Mouse (Mus musculus) mature B cell (primary cell): ENCODE data around the gene C1qtnf1.
"Not testable (repeated sequence)": the region's sequence is repeated elsewhere in the genome, so short reads cannot be mapped to it uniquely, and the experiment has no call there.

Experiments used
- in situ Hi-C: fragments of 300-500 bp; cut with MboI; formaldehyde crosslinking; loops from 2 replicates; pipeline ENCODE4 v1.14.3; 2019

The C1qtnf1 gene

DNA sequence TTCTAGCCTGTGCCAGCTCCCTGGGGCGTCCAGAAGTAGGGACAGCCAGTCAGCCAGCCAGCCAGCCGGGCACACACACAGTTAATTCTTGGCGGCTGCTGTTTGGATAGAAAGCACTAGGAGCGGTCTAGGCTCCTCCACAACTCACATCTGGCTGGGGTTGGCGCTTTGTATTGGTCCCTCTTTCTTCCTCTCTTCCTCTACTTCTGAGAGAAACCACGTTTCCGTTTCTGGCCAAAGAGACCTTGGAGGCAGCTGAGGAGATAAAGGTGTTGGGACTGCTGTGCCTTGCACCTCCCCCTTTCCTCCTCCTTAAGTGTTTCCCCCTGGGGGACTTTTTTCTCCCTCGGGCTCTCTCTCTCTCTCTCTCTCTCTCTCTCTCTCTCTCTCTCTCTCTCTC, at the start of gene C1qtnf1:
C1qtnf1 (plus strand) TSS at position 218 of the 400 bp plus-strand sequence.
- in situ Hi-C loops, result no loop called here

DNA sequence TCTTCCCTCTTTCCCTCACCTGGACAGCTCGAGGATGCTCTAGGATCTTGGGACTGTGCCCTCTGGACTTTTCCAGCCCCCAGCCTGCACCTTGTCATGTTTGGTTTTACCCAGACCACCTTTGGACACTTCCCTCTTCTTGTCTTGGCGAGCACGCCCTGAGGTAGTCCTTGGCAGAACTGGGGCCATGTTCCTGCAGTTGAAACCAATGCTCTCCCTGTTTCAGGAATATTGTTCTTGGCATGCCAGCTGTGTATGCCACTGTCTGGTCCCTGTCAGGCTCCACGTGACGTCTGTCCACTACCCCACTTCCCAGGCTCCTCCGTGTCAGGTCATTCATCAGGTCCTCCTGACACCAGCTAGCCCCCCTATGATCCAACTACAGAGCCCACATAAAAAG, 49.3 kb upstream of the C1qtnf1 start:
- in situ Hi-C loops, result no loop called here

DNA sequence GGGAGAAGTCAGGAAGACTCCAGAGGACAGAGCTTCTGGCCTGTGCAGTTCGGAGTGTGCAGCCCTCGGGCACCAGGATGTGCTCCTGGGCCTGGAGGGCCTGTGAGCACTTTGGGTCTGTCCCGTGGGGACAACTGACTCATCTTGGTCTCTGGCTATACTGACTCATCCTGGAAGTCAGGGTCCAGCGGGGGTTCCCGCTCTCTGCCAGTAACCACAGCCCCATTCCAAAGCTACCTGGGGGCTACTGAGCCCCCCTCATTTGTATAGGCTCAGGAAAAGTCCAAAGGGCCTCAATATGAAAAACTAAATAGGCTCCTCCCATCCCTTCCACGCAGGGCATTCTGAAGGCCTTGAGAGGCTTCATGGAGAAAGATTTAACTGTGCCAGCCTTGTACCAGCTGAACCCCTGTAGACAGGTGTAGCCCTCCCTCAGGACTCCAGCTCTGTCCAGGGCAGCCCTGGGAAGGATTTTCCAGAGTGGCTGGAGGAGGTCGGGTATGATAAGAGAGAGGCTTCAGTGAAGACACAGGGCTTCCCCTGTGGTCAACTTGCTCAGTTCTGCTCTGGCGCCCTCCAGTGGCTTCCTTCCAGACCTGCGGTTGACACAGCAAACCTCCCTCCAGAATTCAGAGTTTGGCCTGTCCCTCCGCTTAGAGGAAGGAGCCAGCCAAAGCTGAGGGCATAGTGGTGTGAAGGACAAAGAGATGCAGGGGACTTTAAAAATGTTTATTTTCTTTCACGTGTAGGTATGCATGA, 48.6 kb upstream of the C1qtnf1 start:
- in situ Hi-C loops, result no loop called here

DNA sequence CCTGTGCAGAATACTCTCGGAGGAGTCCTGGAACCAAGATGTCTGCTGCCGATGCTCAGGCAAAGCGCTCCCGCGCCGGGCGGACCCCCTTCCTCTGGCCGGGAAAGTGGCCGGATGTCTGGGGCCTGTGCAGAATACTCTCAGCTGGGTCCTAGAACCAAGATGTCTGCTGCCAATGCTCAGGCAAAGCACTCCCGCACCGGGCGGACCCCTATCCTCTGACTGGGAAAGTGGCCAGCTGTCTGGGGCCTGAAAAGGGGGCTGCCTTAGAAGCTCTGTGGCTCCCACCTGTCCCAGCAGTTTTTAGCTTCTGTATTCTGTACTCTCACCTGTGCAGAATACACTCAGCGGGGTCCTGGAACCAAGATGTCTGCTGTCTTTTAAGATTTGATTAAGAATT, 40.2 kb upstream of the C1qtnf1 start:
- in situ Hi-C loops, result not testable (repeated sequence)

DNA sequence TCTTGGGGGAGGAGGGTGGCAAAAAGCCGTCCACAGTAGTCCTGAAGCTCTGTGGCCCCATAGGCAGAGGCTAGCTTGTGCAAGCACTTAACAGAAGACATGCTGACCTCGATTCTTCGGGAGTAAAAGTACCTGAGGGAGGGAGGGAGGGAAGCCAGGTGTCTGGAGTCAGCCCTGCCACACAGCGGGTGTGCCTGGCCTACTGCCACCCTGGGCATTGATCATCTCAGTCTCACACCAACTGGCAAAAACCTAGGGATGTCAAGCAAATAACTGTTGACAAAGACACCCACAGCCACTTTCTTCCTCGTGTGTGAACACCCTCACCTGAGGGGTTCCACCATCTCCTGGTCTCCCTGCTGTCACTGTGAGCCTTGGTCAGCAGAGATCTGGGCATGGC, 34.0 kb upstream of the C1qtnf1 start:
- in situ Hi-C loops, result no loop called here

DNA sequence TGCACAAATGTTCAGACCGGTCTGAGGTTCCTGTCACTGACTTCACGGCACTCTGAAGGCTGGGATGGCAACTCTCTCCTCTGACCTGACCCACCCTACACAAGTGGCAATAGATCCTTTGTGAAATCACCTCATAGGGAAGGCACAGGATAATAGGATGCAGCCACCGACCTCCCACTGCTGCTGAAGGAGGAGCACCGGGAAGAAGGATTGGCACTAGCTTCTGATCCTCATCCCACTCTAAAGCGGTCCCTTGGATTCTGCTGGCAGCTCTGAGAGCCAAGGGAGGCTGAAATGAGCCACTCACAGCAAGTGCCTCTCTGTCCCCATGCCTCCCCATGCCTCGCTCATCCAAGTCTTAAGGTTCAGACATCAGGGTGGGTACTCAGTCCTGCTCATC, 33.5 kb upstream of the C1qtnf1 start:
- in situ Hi-C loops, result no loop called here

DNA sequence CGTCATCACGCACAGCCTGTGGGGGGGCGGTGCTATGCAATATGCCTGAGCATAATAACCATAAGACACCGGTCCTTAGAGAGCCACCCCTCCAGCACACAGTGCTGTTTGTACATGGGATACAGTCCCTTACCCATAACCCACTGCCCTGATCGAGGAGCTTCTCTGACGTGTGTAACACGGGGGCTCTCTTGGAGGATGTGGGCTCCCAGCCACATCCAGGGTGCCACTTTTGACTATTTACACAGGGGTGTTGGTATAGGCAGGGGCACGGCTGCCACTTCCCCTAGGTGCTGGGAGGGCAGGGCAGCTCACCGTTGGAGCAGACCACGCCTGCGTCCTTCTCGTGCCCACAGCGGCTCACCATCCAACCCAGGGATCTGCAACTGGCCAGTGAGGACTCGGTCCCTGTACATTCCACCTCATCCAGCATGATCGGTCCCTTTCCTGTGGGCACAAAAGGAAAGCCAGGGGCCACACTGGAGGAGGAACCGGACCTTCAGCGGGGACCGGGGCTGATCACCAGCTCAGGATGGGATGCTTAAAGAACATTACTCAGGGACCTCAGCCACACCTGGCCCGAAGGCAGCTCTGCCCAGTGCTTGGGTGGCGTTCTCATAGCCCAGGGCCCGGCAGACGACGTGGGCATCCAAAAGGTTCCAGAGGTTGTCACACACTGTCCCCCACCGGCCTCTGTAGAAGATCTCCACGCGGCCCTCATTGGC, 30.0 kb upstream of the C1qtnf1 start:
- in situ Hi-C loops, result no loop called here

DNA sequence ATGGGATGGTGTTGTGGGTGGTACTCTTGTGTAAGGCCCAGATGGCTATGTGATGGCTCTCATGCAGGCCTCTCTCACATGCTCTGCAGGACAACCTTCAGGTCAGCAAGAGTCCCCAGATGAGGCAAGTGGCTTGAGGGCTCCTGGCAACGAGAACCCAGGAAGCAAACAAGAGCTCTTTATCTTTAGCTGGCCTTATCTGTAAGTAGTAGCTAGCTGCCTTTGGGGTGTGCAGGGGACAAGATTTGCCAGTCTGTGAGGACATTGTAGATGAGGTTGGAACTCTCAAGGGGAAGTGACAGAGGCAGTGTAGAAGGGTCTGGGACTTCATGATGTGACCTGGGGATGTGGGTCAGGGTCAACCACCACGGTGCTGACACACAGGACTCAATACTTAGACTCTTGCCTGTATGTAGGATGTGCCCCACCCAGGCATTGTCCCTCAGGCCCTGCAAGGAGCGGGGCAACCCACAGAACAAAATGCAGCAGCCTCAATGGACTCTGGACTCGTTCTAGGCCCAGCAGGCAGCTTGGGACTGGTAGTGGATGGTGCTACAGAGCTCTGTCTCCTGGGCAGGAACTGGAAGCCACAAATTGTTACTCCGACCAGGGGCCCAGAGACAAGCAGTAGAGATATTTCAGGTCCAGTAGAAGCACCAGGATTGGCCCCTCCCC, 28.0 kb upstream of the C1qtnf1 start:
- in situ Hi-C loops, result no loop called here

DNA sequence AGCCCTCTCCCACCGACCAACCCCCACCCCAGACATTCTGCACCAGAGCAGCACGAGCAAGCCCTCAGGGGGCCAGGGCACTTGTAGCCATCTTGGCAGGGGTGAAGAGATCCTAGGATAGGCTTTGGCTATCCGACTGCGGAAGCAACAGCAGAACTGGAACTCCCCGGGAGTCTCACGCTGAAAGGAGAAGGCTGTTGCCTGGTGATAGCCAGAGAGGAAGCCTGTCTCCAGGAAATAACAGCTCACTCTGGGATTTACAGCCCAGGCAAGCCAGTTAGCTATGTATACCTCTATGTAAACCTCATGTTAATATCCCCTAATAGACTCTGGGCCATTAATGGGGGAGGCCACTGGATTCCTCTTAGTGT, 27.5 kb upstream of the C1qtnf1 start:
- in situ Hi-C loops, result no loop called here

DNA sequence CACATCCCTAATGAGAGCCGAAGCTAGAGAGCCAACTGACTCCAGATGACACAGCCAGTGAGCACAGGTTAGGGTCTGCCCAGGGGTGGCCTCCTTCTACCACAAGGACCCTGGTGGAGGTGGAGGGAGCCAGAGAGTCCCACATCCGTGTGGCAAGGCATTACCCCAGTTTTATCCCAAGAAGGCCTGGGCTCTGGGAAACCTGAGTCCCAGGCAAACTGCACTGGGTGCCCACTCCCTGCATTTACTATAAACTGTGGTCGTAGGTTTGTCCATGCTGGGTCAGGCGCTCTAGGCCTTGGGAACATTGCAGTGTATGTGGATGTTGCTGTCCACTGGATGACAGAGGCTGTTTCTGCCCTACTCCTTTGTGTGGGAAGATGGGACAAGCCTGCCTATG, 26.8 kb upstream of the C1qtnf1 start:
- in situ Hi-C loops, result no loop called here

DNA sequence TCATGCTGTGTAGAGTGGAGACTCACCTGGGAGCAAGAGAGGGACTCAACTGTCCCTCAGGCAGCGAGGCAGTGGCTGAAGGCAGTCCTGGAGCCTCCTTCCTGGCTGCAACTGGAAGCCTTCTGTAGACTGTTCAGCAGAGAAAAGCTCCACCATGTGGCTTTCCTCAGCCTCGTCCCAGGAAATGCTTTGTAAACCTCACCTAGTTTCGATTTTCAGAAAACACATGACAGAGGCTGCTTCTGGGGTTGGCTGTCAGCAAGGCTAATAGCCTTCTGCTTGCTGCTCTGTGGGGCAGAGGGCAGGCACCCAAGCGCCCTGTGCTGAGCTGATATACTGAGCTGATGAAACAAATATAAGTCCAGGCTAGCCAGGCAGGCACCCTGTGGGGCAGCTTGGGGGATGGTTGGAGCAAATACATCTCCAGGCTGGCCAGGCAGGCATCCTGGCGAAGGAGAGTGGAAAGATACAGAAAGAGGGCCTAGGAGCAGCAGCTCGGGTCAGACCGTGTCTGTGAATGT, 26.2 kb upstream of the C1qtnf1 start, which contains the start of gene Lgals3bp:
Lgals3bp (minus strand) TSS at position 333 of the 521 bp plus-strand sequence.
- in situ Hi-C loops, result no loop called here

DNA sequence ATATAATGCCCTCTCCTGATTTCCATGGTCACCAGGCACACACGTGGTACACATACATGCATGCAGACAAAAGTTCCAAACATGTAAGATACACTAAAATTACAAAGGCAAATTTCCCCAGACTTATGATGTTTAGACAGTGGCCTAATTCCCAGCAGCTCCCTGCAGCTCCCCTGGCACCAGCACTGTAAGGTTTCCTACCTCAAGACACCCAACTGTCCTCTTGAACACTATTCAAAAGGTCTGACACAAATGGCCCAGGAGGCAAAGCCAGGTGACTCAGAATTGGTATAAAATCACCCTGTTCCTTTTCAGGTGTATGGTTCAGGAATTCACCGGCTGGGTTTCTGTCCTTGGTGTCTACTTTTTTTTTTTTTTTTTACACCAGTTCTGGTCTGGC, 24.8 kb upstream of the C1qtnf1 start:
- in situ Hi-C loops, result no loop called here

DNA sequence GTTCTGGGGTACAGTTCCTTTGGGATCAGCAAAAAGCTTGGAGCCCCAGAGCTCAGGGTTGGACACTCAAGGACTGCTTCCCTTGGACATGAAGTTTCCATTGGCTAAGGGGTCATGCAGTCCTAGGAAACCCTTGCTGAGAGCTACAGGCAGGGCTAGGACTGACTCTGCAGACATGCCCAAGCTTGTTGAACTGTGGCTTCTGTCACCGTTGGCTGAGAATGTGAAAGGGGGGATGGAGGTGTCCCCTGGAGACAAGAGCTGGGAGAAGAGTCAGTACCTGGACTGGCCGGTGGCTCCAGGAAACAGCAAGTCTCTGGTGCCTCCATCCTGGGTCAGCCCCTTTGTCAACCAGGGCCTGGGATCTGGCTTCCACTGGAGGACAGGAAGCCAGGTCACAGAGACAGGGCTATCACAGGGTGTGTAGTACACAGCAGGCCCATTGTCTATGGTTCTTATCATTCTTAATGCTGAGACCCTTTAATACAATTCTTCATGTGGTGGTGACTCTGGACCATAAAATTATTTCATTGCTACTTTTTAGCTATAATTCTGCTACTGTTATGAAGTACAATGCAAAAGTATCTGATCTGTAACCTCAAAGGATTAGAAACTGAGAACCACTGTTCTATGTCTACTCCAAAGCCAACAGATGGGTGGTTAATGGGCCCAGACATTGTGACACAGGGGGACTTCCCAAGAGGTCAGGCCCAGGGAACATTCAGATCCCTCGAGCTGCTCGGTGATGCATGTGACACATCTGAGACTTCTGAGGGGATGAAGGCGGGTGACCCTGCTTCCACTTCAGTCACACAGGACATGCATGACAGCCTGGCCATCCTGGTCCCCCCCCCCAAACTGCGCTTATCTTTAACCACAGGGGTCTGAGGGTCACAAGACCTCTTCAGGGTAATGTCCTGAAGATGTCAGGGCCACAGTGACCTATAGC, 23.8 kb upstream of the C1qtnf1 start:
- in situ Hi-C loops, result no loop called here

DNA sequence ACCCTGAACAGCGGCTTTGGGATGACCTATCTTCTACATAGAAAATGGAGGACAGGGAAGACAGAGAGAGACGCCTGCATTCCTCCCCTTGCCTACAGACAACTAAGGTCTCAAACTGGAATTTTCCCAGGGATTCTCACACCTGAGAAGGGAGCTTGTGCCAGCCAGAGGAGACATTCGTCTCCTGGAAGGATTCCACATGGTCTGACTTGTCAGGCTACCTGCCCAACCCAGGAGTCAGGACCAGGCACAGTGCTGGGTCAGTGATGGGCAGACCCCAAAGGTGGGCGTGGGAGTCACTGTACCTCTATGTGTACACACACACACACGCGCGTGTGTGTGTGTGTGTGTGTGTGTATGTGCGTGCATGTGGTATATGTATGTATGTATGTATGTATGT, 22.7 kb upstream of the C1qtnf1 start:
- in situ Hi-C loops, result no loop called here

DNA sequence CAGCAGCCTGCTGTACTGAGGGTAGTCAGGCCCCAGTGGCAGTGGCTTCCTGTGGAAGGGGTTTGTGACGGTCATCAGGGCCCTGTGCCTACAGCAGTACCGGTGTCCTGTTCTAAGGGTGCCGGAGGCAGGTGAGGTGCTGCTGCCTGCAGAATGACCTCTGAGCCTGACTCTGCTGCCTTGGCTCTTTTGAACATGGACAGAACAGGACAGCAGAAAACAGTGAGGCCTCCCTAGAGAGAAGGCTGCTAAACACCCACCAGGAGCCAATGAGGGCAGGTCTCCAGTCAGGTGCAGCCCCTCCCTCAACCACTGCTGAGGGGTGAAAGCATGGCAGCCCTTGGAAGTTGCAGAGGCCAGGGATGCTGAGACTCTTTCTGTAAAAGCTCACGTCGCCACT, 21.5 kb upstream of the C1qtnf1 start:
- in situ Hi-C loops, result no loop called here

DNA sequence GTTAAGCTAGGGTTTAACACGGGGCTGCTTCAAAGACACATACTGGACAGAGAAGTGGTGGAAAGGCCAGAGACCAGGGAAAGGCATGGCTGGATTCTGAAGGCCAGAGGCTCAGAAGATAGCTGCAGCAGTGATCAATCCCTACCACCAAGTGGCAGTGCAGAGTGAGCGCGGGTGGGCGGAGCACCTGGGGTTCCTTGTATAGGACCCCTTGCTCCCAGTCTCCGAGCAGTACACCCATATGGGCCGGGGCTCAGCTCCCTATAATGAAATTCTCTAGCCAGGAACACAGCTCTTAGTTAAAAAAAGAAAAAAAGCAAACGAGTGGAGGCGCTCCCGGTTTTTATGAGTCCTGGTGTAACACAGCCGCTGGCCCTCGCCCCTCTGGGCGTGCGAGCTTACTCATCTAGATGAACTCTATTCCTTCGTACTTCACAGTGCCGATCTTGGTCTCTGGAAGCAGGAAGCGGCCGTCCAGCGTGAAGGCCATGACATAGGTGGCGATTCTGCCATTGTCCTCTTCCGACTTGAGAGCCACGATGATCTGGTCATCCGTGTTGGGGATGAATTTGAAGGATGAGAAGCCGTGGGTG, 20.6 kb upstream of the C1qtnf1 start:
- in situ Hi-C loops, result no loop called here

DNA sequence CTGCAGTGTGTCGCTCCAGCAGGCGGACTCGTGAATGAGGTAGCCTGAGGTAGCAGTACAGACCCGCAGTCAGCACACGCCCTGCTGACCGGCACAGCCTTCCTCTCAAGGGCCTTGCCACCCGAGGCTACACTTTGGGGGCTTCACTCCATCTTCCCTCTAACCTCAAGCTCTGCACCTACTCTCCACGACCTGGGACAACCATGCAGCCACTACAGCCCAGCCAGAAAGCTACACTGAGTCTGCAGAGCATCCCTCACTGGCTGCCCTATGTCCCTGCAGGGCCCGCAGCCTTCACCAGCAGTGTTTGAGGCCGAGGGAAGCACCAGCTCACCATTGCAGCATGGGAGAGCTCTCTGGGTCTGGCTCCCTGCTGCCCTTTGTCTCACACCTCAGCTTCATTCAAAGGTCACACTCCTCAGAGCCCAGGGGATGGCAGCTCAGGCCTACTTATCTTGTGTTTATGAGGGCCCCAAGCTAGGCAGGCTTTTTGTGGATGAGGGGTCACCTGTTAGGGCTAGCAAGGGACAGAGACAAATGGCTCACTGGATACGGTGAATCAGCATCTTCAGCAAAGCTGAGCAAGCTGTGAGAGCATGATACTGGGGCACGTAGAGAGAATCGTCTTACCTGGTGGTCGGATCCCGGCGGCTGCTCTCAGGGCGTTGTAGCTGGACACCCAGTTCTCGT, 19.8 kb upstream of the C1qtnf1 start:
- in situ Hi-C loops, result no loop called here

DNA sequence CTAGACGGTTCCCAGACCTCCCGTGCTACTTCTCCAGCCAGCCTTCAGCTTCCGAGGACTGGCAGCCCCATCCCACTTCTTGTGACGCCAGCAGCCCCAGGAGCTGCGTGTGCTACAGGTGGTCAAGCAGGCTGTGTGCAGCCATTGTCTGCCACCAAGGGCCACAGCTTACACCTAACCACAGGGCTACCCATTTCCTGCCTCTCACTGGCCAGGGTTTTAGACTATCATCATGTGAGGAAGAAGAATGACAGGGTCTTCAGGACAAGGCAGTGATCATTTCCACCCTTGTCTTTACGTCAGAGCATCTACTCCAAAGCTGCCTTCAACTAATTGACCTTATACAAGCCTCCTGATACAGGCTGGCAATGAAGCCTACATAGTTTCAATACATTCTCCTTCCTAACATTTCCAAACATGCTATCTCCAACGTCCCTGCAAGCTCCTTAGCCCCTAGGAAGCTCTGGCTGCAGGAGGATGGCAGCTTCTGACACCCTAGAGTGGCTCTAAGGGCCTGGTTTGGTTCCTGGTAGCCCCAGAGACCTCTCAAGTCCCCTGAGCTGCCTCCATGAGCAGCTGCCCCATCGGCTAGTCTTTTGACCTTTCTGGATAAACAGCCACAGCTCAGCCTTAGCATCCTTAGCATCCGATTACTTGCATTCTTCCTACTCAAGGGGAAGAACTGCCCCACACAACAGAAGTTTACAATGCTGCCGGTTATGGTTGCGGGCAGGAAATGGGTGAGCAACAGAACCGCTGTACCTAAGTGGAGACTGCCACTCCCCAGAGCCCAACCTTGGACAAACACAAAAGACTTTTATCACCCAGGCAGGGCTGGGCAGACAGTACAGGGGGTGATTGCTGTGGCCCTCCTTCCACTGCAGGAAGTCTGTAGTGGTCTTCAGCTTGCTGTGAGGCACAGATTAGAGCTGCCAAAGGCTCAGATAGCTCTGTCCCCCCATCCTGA, 18.6 kb upstream of the C1qtnf1 start:
- in situ Hi-C loops, result no loop called here

DNA sequence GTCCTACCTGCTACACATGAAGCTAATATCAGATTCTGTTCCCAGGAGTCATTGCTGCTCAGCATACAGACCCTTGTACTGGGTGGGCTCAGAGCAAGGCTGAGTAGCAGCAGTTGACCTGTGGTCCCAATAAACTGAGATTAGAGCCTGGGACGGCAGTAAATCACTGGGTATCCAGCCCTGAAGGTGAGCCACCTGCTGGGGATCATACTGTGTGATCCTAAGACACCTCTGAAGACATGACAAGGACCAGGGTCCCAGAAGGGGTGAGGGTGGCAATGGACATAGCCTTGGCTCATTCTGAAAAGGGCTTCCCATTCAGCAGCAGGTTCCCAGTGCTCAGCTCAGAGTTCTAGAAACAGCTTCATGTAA, 17.9 kb upstream of the C1qtnf1 start:
- in situ Hi-C loops, result no loop called here
